Mouse (Mus musculus): Measurements from ENCODE around the gene Slc38a9. TPM values are rescaled to one million over a fixed set of nuclear protein-coding genes. Genes with fewer than 3 reads are reported as not detected.

The Slc38a9 gene
- total RNA-seq (2023): 10 to 100 TPM; 38.3 to 41.2 TPM

GRCm38 (mm10) chr13:112660574-112661381 lies at the start of gene Slc38a9:
TSS of gene Slc38a9 (plus strand) at chr13:112660751.

GRCm38 (mm10) chr13:112652205-112652604 lies 8.3 kb upstream of the Slc38a9 start, which contains the start of gene Ddx4:
TSS of gene Ddx4 (minus strand) at chr13:112652475.

Other genes starting within 250 kb of the Slc38a9 start
- 100 to 1,000 TPM; 277 to 292 TPM for gene Il6st, start 196.7 kb upstream of the Slc38a9 start, total RNA-seq (2023)
- gene Il31ra, start 66.4 kb upstream of the Slc38a9 start, total RNA-seq (2023): under 1 TPM in 1 of 2 experiments, not detected in 1; 0.33 TPM
- gene Ddx4, start 8.3 kb upstream of the Slc38a9 start, total RNA-seq (2023): not detected
- gene Plpp1, start 140.0 kb downstream of the Slc38a9 start, total RNA-seq (2023): under 1 TPM in 1 of 2 experiments, not detected in 1; 0.59 TPM

All from T-cell, adult 66 days (primary cell).